Mouse (Mus musculus) mouse embryonic stem cell (cell line): ENCODE results near the gene Cdc42bpa.

ENCODE experiments used
- in situ Hi-C, 2 experiments: fragments of 300-500 bp; cut with MboI; formaldehyde crosslinking; loops; 1 replicate in 1 of 2; 3 replicates in 1 of 2; pipeline ENCODE4 v1.14.3; 2019 to 2020; ENCODE audit warnings: low sequenced_read_pairs in 2 of 2, low pct_unique_long_range_greater_than_20kb in 1 of 2, mixed read lengths in 1 of 2; ENCODE audit not compliant: unreplicated experiment in 1 of 2

Gene Cdc42bpa

GRCm38 (mm10) chr1:180195703-180196381 is 235.6 kb downstream of the Cdc42bpa start:
- in situ Hi-C loops = no loop called here

DNA sequence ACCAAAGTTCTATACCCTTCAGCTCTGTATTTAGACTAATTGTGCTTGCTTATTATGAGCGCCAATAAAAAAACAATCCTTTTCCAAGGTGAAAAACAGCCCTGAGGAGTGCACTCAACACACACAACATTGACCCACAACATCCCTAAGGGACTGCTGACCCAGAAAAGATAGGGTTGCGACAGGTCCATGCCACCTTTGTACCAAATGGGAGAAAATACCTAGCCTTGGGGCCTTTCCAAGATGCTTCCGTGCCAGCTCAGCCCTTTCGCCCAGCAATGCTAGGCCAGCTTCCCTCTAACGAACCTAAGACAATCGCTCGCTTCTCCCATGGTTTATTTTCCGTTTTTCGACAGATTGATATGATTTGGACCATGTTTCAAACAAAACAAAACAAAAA is 236.2 kb downstream of the Cdc42bpa start:
- in situ Hi-C loops = no loop called here

DNA sequence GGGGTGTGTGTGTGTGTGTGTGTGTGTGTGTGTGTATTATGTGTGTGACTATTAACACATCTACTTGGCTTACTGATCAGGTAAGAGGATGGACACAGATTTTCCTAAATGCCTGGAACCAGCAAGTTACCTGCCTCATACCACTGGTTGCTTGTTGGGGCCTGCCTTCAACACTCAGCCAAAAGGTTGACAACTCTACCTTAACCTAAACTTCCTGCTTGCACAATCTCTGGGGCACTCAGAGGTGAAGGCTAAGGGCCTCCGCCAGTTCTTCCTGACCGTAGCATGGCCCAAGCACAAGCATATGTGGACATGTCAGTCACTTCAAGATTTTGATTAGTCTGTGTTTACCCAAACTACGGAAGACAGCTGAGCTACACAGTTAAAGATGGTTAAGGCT is 237.7 kb downstream of the Cdc42bpa start:
- in situ Hi-C loops = no loop called here

- in situ Hi-C loops = no loop called here
Measured at GRCm38 (mm10) chr1:180198959-180199714, 238.9 kb downstream of the Cdc42bpa start, which contains the start of gene Coq8a. TSS of gene Coq8a (minus strand) at chr1:180199602.

DNA sequence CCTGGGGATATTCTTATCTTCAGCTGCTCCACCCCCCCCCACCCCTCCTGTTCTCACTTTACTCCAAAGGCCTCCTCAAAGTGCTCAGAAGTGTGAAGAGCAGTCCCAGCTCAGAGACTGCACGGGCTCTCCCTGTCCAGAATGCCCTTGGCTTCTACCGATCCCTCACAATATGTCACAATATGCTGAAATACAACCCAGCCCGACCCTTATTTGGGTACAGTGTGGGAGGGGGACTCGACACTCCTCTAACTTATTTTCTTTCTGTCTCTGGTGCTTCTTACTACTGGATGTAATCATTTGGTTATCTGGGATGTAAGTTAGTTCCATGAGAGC is 239.4 kb downstream of the Cdc42bpa start:
- in situ Hi-C loops = no loop called here

- in situ Hi-C loops = no loop called here
Measured at GRCm38 (mm10) chr1:180200722-180201121, 240.4 kb downstream of the Cdc42bpa start.

DNA sequence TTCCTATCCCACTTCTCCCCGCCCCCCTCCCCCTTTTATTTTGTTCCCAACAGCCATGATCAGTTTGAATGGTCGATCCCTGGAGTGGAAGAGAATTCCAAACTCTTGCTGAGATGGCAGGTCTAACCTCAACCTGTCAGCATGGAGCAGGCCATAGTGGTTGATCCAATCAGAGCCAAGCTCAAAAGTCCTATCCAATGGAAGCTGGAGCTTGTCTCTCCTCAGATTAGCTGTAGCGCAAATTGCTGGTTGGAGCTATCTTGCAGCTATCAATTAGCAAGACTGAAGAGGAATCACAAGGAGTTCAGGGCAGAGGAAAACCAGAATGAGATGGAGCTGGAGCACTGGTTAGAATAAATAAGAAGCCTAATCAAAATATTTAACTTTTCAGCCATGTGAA is 248.1 kb downstream of the Cdc42bpa start:
- in situ Hi-C loops = no loop called here

GRCm38 (mm10) chr1:180210031-180210432 is 249.8 kb downstream of the Cdc42bpa start:
- in situ Hi-C loops = loop anchor here in 1 of 2 experiments (10.0 kb wide), 1 partner anchor 365 kb away; no protein-coding TSS in a partner anchor

DNA sequence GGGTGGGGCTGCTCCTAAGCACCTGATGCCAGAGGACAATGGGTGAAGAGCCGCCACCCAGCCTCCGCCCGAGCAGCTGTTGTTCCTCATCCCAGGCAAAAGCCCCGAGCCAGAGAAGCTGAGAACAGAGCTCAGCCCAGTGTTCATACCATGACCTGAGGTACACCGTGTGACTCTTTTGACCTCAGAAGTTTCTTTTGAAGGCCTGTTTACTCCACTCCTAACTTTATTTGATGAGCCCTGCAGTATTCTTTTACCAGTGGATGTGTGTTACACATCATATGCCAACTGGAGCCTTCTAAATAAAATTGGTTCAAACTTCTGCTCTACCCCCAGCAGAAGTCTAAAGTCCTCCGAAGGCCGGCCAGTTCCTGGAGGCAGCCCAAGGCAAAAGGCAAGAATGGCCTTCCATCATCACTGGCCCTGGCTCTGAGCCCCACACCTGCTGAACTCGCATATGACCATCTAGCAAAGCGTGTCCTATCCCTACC is 250.6 kb downstream of the Cdc42bpa start:
- in situ Hi-C loops = loop anchor here in 1 of 2 experiments (10.0 kb wide), 1 partner anchor 366 kb away; no protein-coding TSS in a partner anchor

- in situ Hi-C loops = loop anchor here in 1 of 2 experiments (10.0 kb wide), 1 partner anchor 368 kb away; no protein-coding TSS in a partner anchor
Measured at GRCm38 (mm10) chr1:180212911-180213310, 252.6 kb downstream of the Cdc42bpa start.

DNA sequence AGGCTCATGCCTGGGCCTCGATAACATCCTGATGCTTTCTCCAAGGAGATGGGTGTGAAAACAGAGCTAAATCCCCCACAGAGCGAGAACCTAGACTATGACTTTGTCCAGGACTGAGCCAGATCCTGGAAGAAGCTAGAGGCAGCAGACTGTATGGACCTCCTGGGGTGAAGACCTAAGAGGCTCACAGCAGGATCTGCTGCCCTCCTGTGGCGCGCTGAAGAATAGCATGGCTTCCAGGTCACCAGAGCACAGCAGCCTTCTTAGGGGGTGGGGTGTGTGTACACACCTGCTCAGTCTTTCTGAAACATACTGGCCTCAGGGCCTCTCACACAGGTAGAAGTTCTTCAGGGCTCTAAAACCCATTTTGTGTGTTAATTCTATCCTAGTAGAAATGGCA is 254.8 kb downstream of the Cdc42bpa start:
- in situ Hi-C loops = loop anchor here (5.0 to 10.0 kb wide), 3 partner anchors 43 to 370 kb away; no protein-coding TSS in a partner anchor
